Comparison of ENCODE assay signal across 14 mouse cellular contexts in the genomic region with DNA sequence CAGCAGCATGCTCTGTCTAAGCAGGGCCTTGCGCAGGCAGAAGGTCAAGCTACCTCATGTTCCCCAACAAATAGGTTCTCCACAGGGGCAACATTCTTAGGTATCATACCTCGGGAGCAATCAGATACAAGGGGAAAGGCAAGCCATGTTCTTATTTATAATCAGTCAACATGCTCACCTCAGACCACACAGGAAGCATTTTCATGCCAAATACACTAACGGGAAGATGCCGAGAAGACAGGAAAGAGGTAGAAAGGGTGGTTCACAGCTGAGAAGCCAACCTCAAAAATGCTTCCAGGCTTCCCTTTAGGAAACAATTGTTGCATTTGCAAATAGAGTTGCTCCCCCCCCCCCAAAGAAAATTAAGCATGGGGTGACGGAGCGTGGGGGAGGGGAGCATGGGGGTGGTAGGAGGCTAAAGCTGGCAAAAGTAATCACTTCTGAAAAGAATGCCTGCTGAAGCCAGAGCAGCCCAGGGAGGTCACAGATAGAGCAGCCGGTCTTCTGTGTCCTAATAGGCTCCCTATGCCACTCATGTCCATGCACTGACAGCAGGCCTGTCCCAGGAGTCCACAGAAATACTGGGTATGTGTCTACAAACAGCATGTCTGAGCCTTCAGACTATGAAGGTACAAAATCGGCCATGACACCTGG. TPM values are rescaled to one million over a fixed set of nuclear protein-coding genes. Genes with fewer than 3 reads are reported as not detected.
DNase-seq lines count a peak whose midpoint lies in the region; TF ChIP-seq lines count a peak whose summit lies in the region.
"Had no signal": no experiment of that assay in that cellular context is flagged by ENCODE, and none has a peak within 500 bp of the region (broad histone marks: within the 10 kb centered on the region; RNA-seq: fewer than 3 reads in every experiment).

No protein-coding gene starts in this region.

- DNase-seq in cerebellum, adult 2 months, result no peak
- no peak for DNase-seq in cerebellum, adult 18-20 months
- DNase-seq in kidney, postnatal 10 days, result peak; percentile 37
- no peak for DNase-seq in kidney, adult 11 months
- no peak for DNase-seq in thymus, adult 2 months
- DNase-seq in thymus, postnatal 14 days, result no peak
- peak; percentile 49 for DNase-seq in splenic B cell, adult 2 months (ENCODE audit: low read depth, low spot score)
- no peak for DNase-seq in natural killer cell, adult 2 months (ENCODE audit: low spot score in 2 of 2)
- DNase-seq: cerebellum, postnatal 36 days; liver, embryonic 13.5 days had no signal

- H3K27me3 ChIP-seq in cerebellum, adult 2 months (ENCODE audit: control insufficient read depth, insufficient read depth, low read length), result no peaks in the 10 kb centered on the region
- no peaks in the 10 kb centered on the region for H3K27me3 ChIP-seq in thymus, adult 2 months (ENCODE audit: control insufficient read depth, insufficient read depth, low read length)
- H3K27me3 ChIP-seq in splenic B cell, adult 2 months (ENCODE audit: control insufficient read depth, insufficient read depth, low read length, poor library complexity, severe bottlenecking), result no peaks in the 10 kb centered on the region
- H3K27me3 ChIP-seq: kidney, embryonic 15.5 days; liver, embryonic 13.5 days; neural tube, embryonic 13.5 days had no signal

- peak overlapping the region; percentile 60 for H3K27ac ChIP-seq in cerebellum, adult 2 months (ENCODE audit: insufficient read depth, low read length)
- H3K27ac ChIP-seq in thymus, adult 2 months (ENCODE audit: control insufficient read depth, insufficient read depth, low read length), result peak overlapping the region; percentile 53; the same call in 1 of the 2 replicates
- H3K27ac ChIP-seq: kidney, embryonic 15.5 days; liver, embryonic 13.5 days; neural tube, embryonic 13.5 days; stomach, postnatal 0 days had no signal

- no peak for TF ChIP-seq POLR2A in cerebellum, adult 2 months (IDR thresholded peaks at IDR 0.05; ENCODE audit: borderline replicate concordance, insufficient read depth, low read length)
- no peak for TF ChIP-seq POLR2A in thymus, adult 2 months (IDR thresholded peaks at IDR 0.05; ENCODE audit: control insufficient read depth, extremely low read depth, insufficient read depth, low read length, poor library complexity)

- H3K36me3 ChIP-seq in thymus, adult 2 months (ENCODE audit: control insufficient read depth, insufficient read depth, low read length), result 0 out of 2 replicates have a peak, but pooled peaks cover 8% of the 10 kb centered on the region
- H3K36me3 ChIP-seq in splenic B cell, adult 2 months (ENCODE audit: control insufficient read depth, insufficient read depth, low read length, poor library complexity, severe bottlenecking), result no peaks in the 10 kb centered on the region; the same call in none of the 2 replicates
- H3K36me3 ChIP-seq: kidney, embryonic 15.5 days had no signal

- 35% methylated on average over 8 of the region's 8 CpGs for WGBS in cerebellum, adult 2 months
- WGBS in thymus, adult 2 months, result 14% methylated on average over 8 of the region's 8 CpGs

- H3K4me1 ChIP-seq in cerebellum, adult 2 months (ENCODE audit: control insufficient read depth, insufficient read depth, low read length), result peaks cover 77% of the 10 kb centered on the region
- peaks cover 67% of the 10 kb centered on the region for H3K4me1 ChIP-seq in thymus, adult 2 months (replicated peaks; ENCODE audit: control insufficient read depth, insufficient read depth, low read length)

- no peak overlapping the region for H3K4me3 ChIP-seq in cerebellum, adult 2 months (replicated peaks; ENCODE audit: insufficient read depth, low read depth, low read length)
- no peak overlapping the region for H3K4me3 ChIP-seq in thymus, adult 2 months (ENCODE audit: control insufficient read depth, insufficient read depth, low read length)
- H3K4me3 ChIP-seq: kidney, embryonic 15.5 days; liver, embryonic 13.5 days; neural tube, embryonic 13.5 days had no signal

- no peak for TF ChIP-seq CTCF in cerebellum, adult 2 months (IDR thresholded peaks at IDR 0.05; ENCODE audit: borderline replicate concordance, insufficient read depth, low read depth, low read length)
- TF ChIP-seq CTCF in thymus, adult 2 months (IDR thresholded peaks at IDR 0.05; ENCODE audit: borderline replicate concordance, control insufficient read depth, extremely low read depth, insufficient read depth, low read length, poor library complexity), result no peak

RNA-seq across cellular contexts. Expression of gene E030018B13Rik, which starts 5.4 kb away (rescaled TPM):
- not detected in 2 replicates for polyA plus RNA-seq in cerebellum, adult 2 months (2012; rRNA removed)
- polyA plus RNA-seq in thymus, adult 2 months (2012; rRNA removed), result not detected in 2 replicates
- polyA plus RNA-seq: frontal cortex, adult 2 months; kidney, embryonic 15.5 days; liver, embryonic 13.5 days; stomach, postnatal 0 days had no signal

RNA-seq across cellular contexts. Expression of gene Klf13, which starts 16.7 kb away (rescaled TPM):
- polyA plus RNA-seq in cerebellum, adult 2 months (2012; rRNA removed), result 60.8 and 68.9 TPM in 2 replicates
- 172 and 234 TPM in 2 replicates for polyA plus RNA-seq in thymus, adult 2 months (2012; rRNA removed)

Comparison
In these comparisons a context has a peak if more than half of its experiments do, and no peak if none do; other contexts are left out.
1. DNase-seq: peak in kidney, postnatal 10 days (single experiment) and splenic B cell, adult 2 months (single experiment); none in cerebellum, adult 2 months (0 of 2), cerebellum, adult 18-20 months (0 of 2), kidney, adult 11 months (single experiment), thymus, adult 2 months (single experiment), thymus, postnatal 14 days (single experiment) and natural killer cell, adult 2 months (0 of 2).